Mouse (Mus musculus) liver, postnatal 0 days (tissue): Measurements from ENCODE around the gene Clstn2. TPM values are rescaled to one million over a fixed set of nuclear protein-coding genes. Genes with fewer than 3 reads are reported as not detected.

ENCODE experiments used
- ATAC-seq: fragments of 200-750 bp; cut with Nextera tagmentation; 2 replicates; pipeline ENCODE4 v1.8.0; 2017; ENCODE audit warnings: mild to moderate bottlenecking, moderate library complexity
- DNase-seq: peaks from one replicate; pipeline ENCODE4 v3.0.0-alpha.2; 2016
- H3K27ac ChIP-seq: fragments of 300-500 bp; sonication (generic); 2 replicates; pipeline ENCODE4 v1.5.1; 2014; ENCODE audit warnings: antibody characterized with exemption, moderate library complexity, mild to moderate bottlenecking, low read depth
- H3K27me3 ChIP-seq: fragments of 300-500 bp; sonication (generic); 2 replicates; pipeline ENCODE4 v1.6.1; 2014; ENCODE audit warnings: low read length, control low read depth, mixed read lengths; ENCODE audit not compliant: insufficient read depth
- H3K36me3 ChIP-seq: fragments of 300-500 bp; sonication (generic); replicated peaks from 2 replicates; pipeline ENCODE4 v1.6.1; 2014; ENCODE audit warnings: mild to moderate bottlenecking, control low read depth, low read length, moderate library complexity, mixed read lengths; ENCODE audit not compliant: insufficient read depth
- H3K4me1 ChIP-seq: fragments of 300-500 bp; sonication (generic); 2 replicates; pipeline ENCODE4 v1.6.1; 2014; ENCODE audit warnings: antibody characterized with exemption, mild to moderate bottlenecking, control low read depth; ENCODE audit not compliant: insufficient read depth
- H3K4me2 ChIP-seq: fragments of 300-500 bp; sonication (generic); 2 replicates; pipeline ENCODE4 v1.6.1; 2014; ENCODE audit warnings: low read depth, mild to moderate bottlenecking, low read length, moderate library complexity, mixed read lengths
- H3K4me3 ChIP-seq: fragments of 300-500 bp; sonication (generic); 2 replicates; pipeline ENCODE4 v1.5.1; 2014; ENCODE audit warnings: low read depth, low read length
- H3K9ac ChIP-seq: fragments of 300-500 bp; sonication (generic); replicated peaks from 2 replicates; pipeline ENCODE4 v1.6.1; 2014; ENCODE audit warnings: mild to moderate bottlenecking, moderate library complexity
- H3K9me3 ChIP-seq: fragments of 300-500 bp; sonication (generic); 2 replicates; pipeline ENCODE4 v1.6.1; 2016; ENCODE audit warnings: mild to moderate bottlenecking, control low read depth, low read length, mixed read lengths
- CTCF ChIP-seq: sonication (generic); IDR thresholded peaks from 2 replicates; pipeline ENCODE4 v1.5.1; 2016; ENCODE audit warnings: antibody characterized with exemption, low read depth
- EP300 ChIP-seq: IDR thresholded peaks from 2 replicates; pipeline ENCODE4 v1.6.1; 2016; ENCODE audit warnings: antibody characterized with exemption, low read depth, mild to moderate bottlenecking
- WGBS: fragments of 180-500 bp; shearing (Covaris S2); extraction: QIAGEN DNeasy Blood & Tissue Kit; methylation state at CpG from one replicate; pipeline ENCODE4 v1.1.7; 2014; ENCODE audit not compliant: insufficient replicate concordance; 5-methylcytosine and 5-hydroxymethylcytosine counted together
- polyA plus RNA-seq: library from polyadenylated mRNA; unstranded; fragments of >200 nt; fragmentation: Nextera tagmentation; extraction: Ambion mirVana; gene quantifications from 2 replicates; pipeline ENCODE4 v1.2.1, GENCODE M21; 2015

The Clstn2 gene
- polyA plus RNA-seq, 1 experiment from 2014 or later, result 0.12 TPM

DNA sequence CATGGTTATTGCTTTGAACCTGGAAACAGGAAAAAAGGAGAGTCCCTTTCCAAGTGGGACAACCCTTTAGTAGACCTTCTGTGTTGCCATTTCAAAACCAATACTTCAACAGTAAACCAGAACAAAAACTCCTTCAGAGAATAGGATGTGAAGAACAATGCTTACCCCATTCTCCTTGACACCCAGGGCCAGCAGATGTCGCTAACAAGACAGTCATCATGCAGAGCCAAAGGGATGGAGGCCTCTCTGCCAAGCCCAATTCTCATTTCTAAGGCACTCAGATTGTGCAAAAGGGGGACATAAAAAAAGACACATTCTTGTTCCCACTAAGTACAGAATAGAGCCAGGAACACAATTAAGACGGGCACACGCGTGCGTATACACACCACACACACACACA is 16.4 kb downstream of the Clstn2 start:
- Histone ChIP-seq H3K4me2 (no peak overlapping the region), H3K9me3 (0 out of 2 replicates have a peak, but pooled peaks cover 2% of the 10 kb centered on the region), H3K36me3 (no peaks in the 10 kb centered on the region), H3K9ac (no peak overlapping the region), H3K27me3 (no peaks in the 10 kb centered on the region), H3K27ac (no peak overlapping the region), H3K4me3 (no peak overlapping the region), H3K4me1 (no peaks in the 10 kb centered on the region)
- 81% methylated on average over 5 of the region's 5 CpGs for WGBS
- DNase-seq (no peak), ATAC-seq (no peak)
- TF ChIP-seq EP300, result no peak
- TF ChIP-seq CTCF, result no peak

GRCm38 (mm10) chr9:97996349-97996748 is 36.6 kb downstream of the Clstn2 start:
- ATAC-seq (no peak), DNase-seq (no peak)
- Histone ChIP-seq H3K4me2 (no peak overlapping the region), H3K36me3 (no peaks in the 10 kb centered on the region), H3K4me3 (no peak overlapping the region), H3K9me3 (no peaks in the 10 kb centered on the region), H3K4me1 (no peaks in the 10 kb centered on the region), H3K27ac (no peak overlapping the region), H3K9ac (no peak overlapping the region), H3K27me3 (no peaks in the 10 kb centered on the region)
- no peak for TF ChIP-seq CTCF
- TF ChIP-seq EP300, result no peak
- WGBS, result 65% methylated on average over 5 of the region's 5 CpGs

DNA sequence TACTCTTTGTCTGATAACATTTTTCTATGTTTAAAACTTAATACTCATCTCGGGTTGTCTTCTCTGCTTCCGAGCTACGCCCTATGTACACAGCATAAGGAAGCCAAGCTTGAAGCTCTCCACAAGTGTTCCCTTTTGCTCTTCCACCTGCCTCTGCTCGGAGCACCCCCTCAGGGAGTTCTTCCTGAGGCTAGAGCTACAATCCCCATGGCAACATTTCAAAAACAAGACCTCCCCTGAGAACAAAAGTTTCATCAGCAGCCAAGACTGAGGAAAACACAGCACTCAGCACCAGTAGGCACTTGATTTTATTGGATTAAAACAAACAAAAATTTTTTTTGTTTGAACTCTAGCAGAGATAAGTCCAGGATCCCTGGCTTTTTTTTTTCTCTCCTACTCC is 37.3 kb downstream of the Clstn2 start:
- Histone ChIP-seq H3K4me2 (no peak overlapping the region), H3K27me3 (no peaks in the 10 kb centered on the region), H3K4me1 (no peaks in the 10 kb centered on the region), H3K27ac (no peak overlapping the region), H3K9ac (no peak overlapping the region), H3K9me3 (no peaks in the 10 kb centered on the region), H3K4me3 (no peak overlapping the region), H3K36me3 (no peaks in the 10 kb centered on the region)
- no peak for TF ChIP-seq CTCF
- TF ChIP-seq EP300, result no peak
- 67% methylated on average over 4 of the region's 4 CpGs for WGBS
- DNase-seq (no peak), ATAC-seq (no peak)

GRCm38 (mm10) chr9:97992131-97992530 is 40.9 kb downstream of the Clstn2 start:
- Histone ChIP-seq H3K4me1 (no peaks in the 10 kb centered on the region), H3K4me2 (no peak overlapping the region), H3K36me3 (no peaks in the 10 kb centered on the region), H3K9ac (no peak overlapping the region), H3K27ac (no peak overlapping the region), H3K27me3 (no peaks in the 10 kb centered on the region), H3K4me3 (no peak overlapping the region), H3K9me3 (no peaks in the 10 kb centered on the region)
- ATAC-seq (no peak), DNase-seq (no peak)
- no peak for TF ChIP-seq CTCF
- TF ChIP-seq EP300, result no peak
- 60% methylated on average over 4 of the region's 4 CpGs for WGBS

DNA sequence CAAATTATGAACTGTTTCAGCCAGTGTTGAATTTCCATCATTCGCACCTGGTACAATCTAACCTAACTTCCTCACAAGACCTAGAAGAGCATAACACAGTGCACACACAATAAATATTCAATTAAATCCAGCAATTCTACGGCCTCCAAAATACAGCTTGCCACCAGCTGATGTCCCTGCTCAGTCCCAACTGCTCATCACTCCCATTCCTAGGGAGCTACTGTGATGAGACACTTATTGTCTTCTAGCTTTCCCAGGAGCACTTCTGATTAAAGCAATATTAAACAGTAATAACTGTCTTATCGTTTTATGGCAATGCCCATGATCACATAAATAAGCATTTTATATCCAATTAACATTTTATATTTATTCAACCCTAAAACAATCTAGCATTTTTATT is 55.6 kb downstream of the Clstn2 start:
- Histone ChIP-seq H3K4me2 (no peak overlapping the region), H3K9ac (no peak overlapping the region), H3K27me3 (no peaks in the 10 kb centered on the region), H3K4me1 (no peaks in the 10 kb centered on the region), H3K27ac (no peak overlapping the region), H3K4me3 (no peak overlapping the region), H3K36me3 (no peaks in the 10 kb centered on the region), H3K9me3 (no peaks in the 10 kb centered on the region)
- TF ChIP-seq EP300, result no peak
- ATAC-seq, result no peak
- DNase-seq, result no peak
- WGBS, result 74% methylated on average over 3 of the region's 3 CpGs

- Histone ChIP-seq H3K9ac (no peak overlapping the region), H3K36me3 (no peaks in the 10 kb centered on the region), H3K9me3 (no peaks in the 10 kb centered on the region), H3K27me3 (no peaks in the 10 kb centered on the region), H3K4me2 (no peak overlapping the region), H3K27ac (no peak overlapping the region), H3K4me3 (no peak overlapping the region), H3K4me1 (no peaks in the 10 kb centered on the region)
- TF ChIP-seq EP300 (no peak), CTCF (no peak)
- 79% methylated on average over 13 of the region's 13 CpGs for WGBS
- no peak for DNase-seq
- ATAC-seq, result no peak
These were observed 58.1 kb downstream of the Clstn2 start for GRCm38 (mm10) chr9:97974801-97975347.

GRCm38 (mm10) chr9:97966691-97967090 is 66.3 kb downstream of the Clstn2 start:
- DNase-seq (no peak), ATAC-seq (no peak)
- H3K36me3 ChIP-seq, result no peaks in the 10 kb centered on the region
- no peaks in the 10 kb centered on the region for H3K9me3 ChIP-seq
- TF ChIP-seq CTCF, result no peak
- H3K4me1 ChIP-seq, result no peaks in the 10 kb centered on the region
- no peak overlapping the region for H3K4me2 ChIP-seq
- no peak overlapping the region for H3K9ac ChIP-seq
- no peak overlapping the region for H3K27ac ChIP-seq
- 71% methylated on average over 4 of the region's 4 CpGs for WGBS
- H3K4me3 ChIP-seq, result no peak overlapping the region
- H3K27me3 ChIP-seq, result no peaks in the 10 kb centered on the region
